In genomic region chr8:71289098-71289497, GRCm38 (mm10) we compare ENCODE assay signal across 9 mouse cellular contexts. TPM values are rescaled to one million over a fixed set of nuclear protein-coding genes. Genes with fewer than 3 reads are reported as not detected.
DNase-seq lines count a peak whose midpoint lies in the region.
"Had no signal": no experiment of that assay in that cellular context is flagged by ENCODE, and none has a peak within 500 bp of the region (broad histone marks: within the 10 kb centered on the region; RNA-seq: fewer than 3 reads in every experiment).

No protein-coding gene starts in this region.

- DNase-seq in adrenal gland, postnatal 14 days, result peak; percentile 9
- no peak for DNase-seq in adrenal gland, adult (ENCODE audit: inconsistent age in 2 of 2, low spot score in 1 of 2)
- DNase-seq in retina, postnatal 1 day, result peak; percentile 14
- DNase-seq in retina, embryonic 14.5 days (ENCODE audit: low spot score), result no peak
- peak; percentile 84 for DNase-seq in lung, postnatal 10 days
- no peak for DNase-seq in frontal cortex, postnatal 25 days (ENCODE audit: low spot score in 2 of 2)
- DNase-seq in thymus, postnatal 14 days, result no peak
- DNase-seq in embryo, embryonic 10.5 days (ENCODE audit: low spot score), result no peak
- DNase-seq: kidney, postnatal 4 days had no signal

RNA-seq across cellular contexts. Expression of gene Haus8, which starts 16.4 kb away (rescaled TPM):
- total RNA-seq in adrenal gland, postnatal 14 days (2021), result 13.6 and 16.5 TPM in 2 replicates

RNA-seq across cellular contexts. Expression of gene Myo9b, which starts 16.6 kb away (rescaled TPM):
- 30.6 and 41.0 TPM in 2 replicates for total RNA-seq in adrenal gland, postnatal 14 days (2021)

Comparison
In these comparisons a context has a peak if more than half of its experiments do, and no peak if none do; other contexts are left out.
1. DNase-seq: peak in adrenal gland, postnatal 14 days (single experiment), retina, postnatal 1 day (single experiment) and lung, postnatal 10 days (single experiment); none in adrenal gland, adult (0 of 2), retina, embryonic 14.5 days (single experiment), frontal cortex, postnatal 25 days (0 of 2), thymus, postnatal 14 days (single experiment) and embryo, embryonic 10.5 days (single experiment).